Mouse (Mus musculus) embryonic facial prominence, embryonic 13.5 days (tissue): Measurements from ENCODE around the gene Stab1. TPM values are rescaled to one million over a fixed set of nuclear protein-coding genes. Genes with fewer than 3 reads are reported as not detected.
A peak's percentile ranks its signal among the peaks of the same experiment; 100 is the strongest.

ENCODE experiments used
- ATAC-seq: fragments of 200-750 bp; cut with Nextera tagmentation; 2 replicates; pipeline ENCODE4 v1.8.0; 2017; ENCODE audit warnings: low read depth; ENCODE audit not compliant: insufficient number of reproducible peaks, insufficient read depth, low FRiP score, low TSS enrichment
- H3K27ac ChIP-seq: fragments of 300-500 bp; sonication (generic); 2 replicates; pipeline ENCODE4 v1.5.1; 2015; ENCODE audit warnings: moderate library complexity, mild to moderate bottlenecking, inconsistent platforms
- H3K27me3 ChIP-seq: fragments of 300-500 bp; sonication (generic); 2 replicates; pipeline ENCODE4 v1.6.1; 2015; ENCODE audit warnings: mild to moderate bottlenecking, inconsistent platforms
- H3K36me3 ChIP-seq: fragments of 300-500 bp; sonication (generic); 2 replicates; pipeline ENCODE4 v1.6.1; 2015; ENCODE audit warnings: mild to moderate bottlenecking, inconsistent platforms
- H3K4me1 ChIP-seq: fragments of 300-500 bp; sonication (generic); 2 replicates; pipeline ENCODE4 v1.6.1; 2015; ENCODE audit warnings: inconsistent platforms
- H3K4me2 ChIP-seq: fragments of 300-500 bp; sonication (generic); 2 replicates; pipeline ENCODE4 v1.6.1; 2015; ENCODE audit warnings: moderate library complexity, mild to moderate bottlenecking, inconsistent platforms
- H3K4me3 ChIP-seq: fragments of 300-500 bp; sonication (generic); 2 replicates; pipeline ENCODE4 v1.5.1; 2015; ENCODE audit warnings: mild to moderate bottlenecking, inconsistent platforms
- H3K9ac ChIP-seq: fragments of 300-500 bp; sonication (generic); 2 replicates; pipeline ENCODE4 v1.6.1; 2015; ENCODE audit warnings: mild to moderate bottlenecking, inconsistent platforms
- H3K9me3 ChIP-seq: fragments of 300-500 bp; sonication (generic); 2 replicates; pipeline ENCODE4 v1.6.1; 2016; ENCODE audit warnings: inconsistent platforms
- WGBS: fragments of 180-500 bp; shearing (Covaris S2); methylation state at CpG from one replicate; pipeline ENCODE4 v1.1.7; 2015; ENCODE audit warnings: mixed read lengths; 5-methylcytosine and 5-hydroxymethylcytosine counted together
- polyA plus RNA-seq: library from polyadenylated mRNA; unstranded; fragments of >200 nt; fragmentation: Nextera tagmentation; extraction: Ambion mirVana; gene quantifications from 2 replicates; pipeline ENCODE4 v1.2.1, GENCODE M21; 2015

Stab1 gene
- polyA plus RNA-seq, 1 experiment from 2014 or later: 34.5 TPM

DNA sequence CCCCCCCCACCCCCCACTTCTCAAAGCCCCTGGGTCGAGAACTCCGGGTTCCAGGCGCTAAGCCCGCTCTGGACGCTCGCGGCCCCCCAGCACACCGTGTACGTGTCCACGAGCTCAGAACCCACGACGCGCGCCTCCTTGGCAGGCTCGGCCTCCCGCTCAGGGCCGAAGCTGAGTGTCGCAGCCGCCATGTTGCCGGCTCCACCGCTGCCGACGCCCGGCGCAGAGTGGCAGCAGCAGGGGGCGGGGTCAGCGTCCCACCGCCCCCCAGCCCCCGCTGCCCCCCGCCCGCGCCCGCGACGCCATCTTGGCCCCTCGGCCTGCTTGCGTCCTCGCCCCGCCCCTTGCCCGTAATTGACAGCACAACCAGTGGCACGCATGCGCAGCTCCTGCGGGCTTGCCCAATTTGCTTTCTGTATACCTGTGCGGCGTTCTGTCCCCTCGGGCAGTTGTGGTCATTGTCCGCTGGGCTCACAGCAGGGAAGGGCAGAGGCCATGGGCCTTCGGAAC is 38.1 kb upstream of the Stab1 start:
- Histone ChIP-seq H3K4me2 (peak overlapping the region; percentile 89), H3K27me3 (no peaks in the 10 kb centered on the region), H3K36me3 (peaks cover 33% of the 10 kb centered on the region), H3K4me3 (peak overlapping the region; percentile 77), H3K4me1 (peaks cover 24% of the 10 kb centered on the region), H3K27ac (peak overlapping the region; percentile 91), H3K9ac (peak overlapping the region; percentile 94), H3K9me3 (no peaks in the 10 kb centered on the region)
- WGBS: under 1% methylated on average over 43 of the region's 48 CpGs
- peak; percentile 54; the same call in 1 of the 2 replicates for ATAC-seq

DNA sequence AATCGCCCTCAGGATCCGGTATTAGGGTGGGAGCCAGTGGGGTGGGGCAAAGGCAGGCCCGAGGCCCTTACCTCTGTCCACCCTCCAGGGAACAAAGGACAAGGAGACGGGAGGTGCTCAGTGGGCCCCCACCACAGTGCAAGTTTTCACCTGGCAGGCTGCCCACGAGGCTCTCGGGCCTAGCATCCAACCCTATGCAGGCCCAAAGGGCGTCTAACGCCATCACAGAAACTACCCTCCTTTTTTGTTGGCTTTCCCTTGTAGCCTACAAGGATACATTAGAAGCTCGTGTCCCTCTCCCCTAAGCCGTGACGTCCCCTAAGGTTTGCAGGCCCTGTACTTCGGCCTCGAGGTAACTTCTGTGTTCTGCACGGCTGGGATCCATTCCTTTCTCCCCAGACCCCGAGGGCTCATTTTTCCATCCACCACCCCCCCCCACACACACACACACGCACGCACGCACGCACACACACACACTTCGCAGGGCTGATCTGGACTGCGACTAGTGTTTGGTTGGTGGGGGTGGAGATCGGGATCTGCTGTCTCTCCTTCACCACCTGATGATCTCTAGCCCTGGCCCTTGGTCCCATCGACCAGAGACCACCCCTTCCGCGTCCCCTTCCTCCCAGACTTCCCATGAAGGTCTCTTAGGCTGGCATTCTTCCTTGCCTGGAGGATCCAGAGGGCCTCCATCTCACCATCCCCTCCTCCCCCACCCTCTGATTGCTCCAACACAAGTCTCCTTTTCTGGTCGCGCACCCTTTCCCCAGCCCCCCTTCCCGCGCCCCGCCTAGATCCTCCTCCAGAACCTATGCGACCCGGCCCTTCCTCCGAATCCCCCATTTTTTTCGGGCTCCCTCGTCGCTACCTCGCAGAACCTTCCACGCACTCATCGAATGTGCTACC is 37.4 kb upstream of the Stab1 start:
- peak overlapping the region; percentile 94 for H3K9ac ChIP-seq
- under 1% methylated on average over 39 of the region's 39 CpGs for WGBS

GRCm38 (mm10) chr14:31205244-31205561 is 36.8 kb upstream of the Stab1 start:
- 14% methylated on average over 8 of the region's 8 CpGs for WGBS
- peak overlapping the region; percentile 91 for H3K27ac ChIP-seq
- H3K9me3 ChIP-seq: no peaks in the 10 kb centered on the region
- peaks cover 45% of the 10 kb centered on the region for H3K36me3 ChIP-seq
- H3K4me3 ChIP-seq: peak overlapping the region; percentile 77
- no peak for ATAC-seq
- peak overlapping the region; percentile 89 for H3K4me2 ChIP-seq
- no peaks in the 10 kb centered on the region for H3K27me3 ChIP-seq
- H3K9ac ChIP-seq: peak overlapping the region; percentile 94
- peaks cover 24% of the 10 kb centered on the region for H3K4me1 ChIP-seq

More for the DNA sequence above, 37.4 kb upstream of the Stab1 start:
- Histone ChIP-seq H3K36me3 (peaks cover 39% of the 10 kb centered on the region), H3K9me3 (no peaks in the 10 kb centered on the region), H3K4me3 (peak overlapping the region; percentile 77), H3K27me3 (no peaks in the 10 kb centered on the region), H3K4me1 (peaks cover 24% of the 10 kb centered on the region), H3K4me2 (peak overlapping the region; percentile 89), H3K27ac (peak overlapping the region; percentile 91)
- peak; percentile 49 for ATAC-seq

- peak overlapping the region; percentile 91; the same call in 1 of the 2 replicates for H3K27ac ChIP-seq
Measured at GRCm38 (mm10) chr14:31204844-31205243, 36.4 kb upstream of the Stab1 start.

GRCm38 (mm10) chr14:31200038-31200437 is 31.6 kb upstream of the Stab1 start:
- Histone ChIP-seq H3K4me2 (no peak overlapping the region), H3K9me3 (no peaks in the 10 kb centered on the region), H3K36me3 (peaks cover 85% of the 10 kb centered on the region), H3K27me3 (no peaks in the 10 kb centered on the region), H3K9ac (no peak overlapping the region), H3K4me1 (peaks cover 22% of the 10 kb centered on the region), H3K4me3 (no peak overlapping the region), H3K27ac (no peak overlapping the region)
- 86% methylated on average over 3 of the region's 3 CpGs for WGBS
- ATAC-seq: no peak

More at GRCm38 (mm10) chr14:31204844-31205243, 36.4 kb upstream of the Stab1 start:
- Histone ChIP-seq H3K9ac (peak overlapping the region; percentile 94), H3K9me3 (no peaks in the 10 kb centered on the region), H3K4me3 (peak overlapping the region; percentile 77), H3K27me3 (no peaks in the 10 kb centered on the region), H3K4me1 (peaks cover 24% of the 10 kb centered on the region), H3K4me2 (peak overlapping the region; percentile 89), H3K36me3 (peaks cover 48% of the 10 kb centered on the region)
- WGBS: 62% methylated on average over 4 of the region's 4 CpGs
- no peak for ATAC-seq

DNA sequence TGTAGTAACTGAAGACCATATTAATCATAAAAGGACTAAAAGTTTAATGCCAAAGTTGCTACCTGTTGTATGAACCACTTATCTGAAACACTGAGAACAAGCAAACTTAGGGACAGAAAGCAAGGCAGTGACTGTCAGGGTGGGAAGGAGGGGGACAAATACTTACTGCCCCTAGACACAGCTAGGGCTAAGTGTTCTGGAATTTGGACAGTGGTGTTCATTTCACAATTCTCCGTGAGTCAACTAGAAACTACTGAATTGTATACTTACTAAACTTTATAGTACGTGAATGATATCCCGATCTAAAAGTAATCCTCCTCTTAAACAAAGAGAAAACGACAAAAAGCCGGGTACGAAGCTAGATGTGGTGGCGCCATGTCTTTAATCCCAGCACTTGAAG is 31.2 kb upstream of the Stab1 start:
- Histone ChIP-seq H3K4me1 (peaks cover 17% of the 10 kb centered on the region), H3K4me3 (no peak overlapping the region), H3K4me2 (no peak overlapping the region), H3K9ac (no peak overlapping the region), H3K27ac (no peak overlapping the region), H3K9me3 (no peaks in the 10 kb centered on the region), H3K36me3 (peaks cover 86% of the 10 kb centered on the region), H3K27me3 (no peaks in the 10 kb centered on the region)
- no peak for ATAC-seq
- 92% methylated on average over 7 of the region's 7 CpGs for WGBS

- peaks cover 86% of the 10 kb centered on the region for H3K36me3 ChIP-seq
- WGBS: 70% methylated on average over 16 of the region's 16 CpGs
- H3K4me1 ChIP-seq: peaks cover 8% of the 10 kb centered on the region; the same call in 1 of the 2 replicates
- no peak overlapping the region for H3K4me2 ChIP-seq
- no peak overlapping the region for H3K4me3 ChIP-seq
- H3K27ac ChIP-seq: no peak overlapping the region
- H3K27me3 ChIP-seq: no peaks in the 10 kb centered on the region
- ATAC-seq: no peak; the same call in 1 of the 2 replicates
- no peak overlapping the region for H3K9ac ChIP-seq
- H3K9me3 ChIP-seq: no peaks in the 10 kb centered on the region
Measured at GRCm38 (mm10) chr14:31197547-31198516, 29.4 kb upstream of the Stab1 start.

GRCm38 (mm10) chr14:31195968-31196367 is 27.5 kb upstream of the Stab1 start:
- Histone ChIP-seq H3K4me2 (no peak overlapping the region), H3K36me3 (peaks cover 87% of the 10 kb centered on the region), H3K9me3 (no peaks in the 10 kb centered on the region), H3K4me1 (peaks cover 8% of the 10 kb centered on the region; the same call in 1 of the 2 replicates), H3K4me3 (no peak overlapping the region), H3K27me3 (no peaks in the 10 kb centered on the region), H3K27ac (no peak overlapping the region), H3K9ac (no peak overlapping the region)
- ATAC-seq: no peak

DNA sequence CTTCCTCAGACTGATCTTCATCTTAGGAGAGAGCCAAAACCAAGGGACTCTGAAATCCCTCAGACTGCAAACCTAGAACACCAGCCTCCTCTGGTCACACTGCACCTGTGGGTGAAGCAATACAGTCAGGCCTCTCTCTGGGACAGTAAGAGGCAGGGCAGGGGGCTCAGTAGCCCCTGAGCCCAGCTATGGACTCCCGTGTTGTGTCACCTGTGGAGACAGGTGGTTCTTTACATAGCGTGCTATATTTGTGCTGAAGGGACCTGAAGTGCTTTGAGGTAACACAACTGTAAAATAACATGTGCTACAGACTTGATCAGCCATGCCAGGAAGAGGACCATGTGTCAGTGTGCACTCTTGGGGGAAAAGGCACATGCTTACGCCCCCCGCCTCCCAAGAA is 27.1 kb upstream of the Stab1 start:
- ATAC-seq: no peak
- Histone ChIP-seq H3K36me3 (peaks cover 87% of the 10 kb centered on the region), H3K4me2 (no peak overlapping the region), H3K4me1 (peaks cover 8% of the 10 kb centered on the region; the same call in 1 of the 2 replicates), H3K27me3 (no peaks in the 10 kb centered on the region), H3K9me3 (no peaks in the 10 kb centered on the region), H3K27ac (no peak overlapping the region), H3K9ac (no peak overlapping the region), H3K4me3 (no peak overlapping the region)
- WGBS: 90% methylated on average over 4 of the region's 4 CpGs

- no peak overlapping the region for H3K27ac ChIP-seq
- peaks cover 8% of the 10 kb centered on the region; the same call in 1 of the 2 replicates for H3K4me1 ChIP-seq
- H3K4me2 ChIP-seq: no peak overlapping the region
- WGBS: 79% methylated on average over 14 of the region's 14 CpGs
- no peak for ATAC-seq
- H3K9ac ChIP-seq: no peak overlapping the region
- peaks cover 87% of the 10 kb centered on the region for H3K36me3 ChIP-seq
- no peaks in the 10 kb centered on the region for H3K27me3 ChIP-seq
- H3K9me3 ChIP-seq: no peaks in the 10 kb centered on the region
- H3K4me3 ChIP-seq: no peak overlapping the region
Measured at GRCm38 (mm10) chr14:31194891-31195513, 26.6 kb upstream of the Stab1 start.

DNA sequence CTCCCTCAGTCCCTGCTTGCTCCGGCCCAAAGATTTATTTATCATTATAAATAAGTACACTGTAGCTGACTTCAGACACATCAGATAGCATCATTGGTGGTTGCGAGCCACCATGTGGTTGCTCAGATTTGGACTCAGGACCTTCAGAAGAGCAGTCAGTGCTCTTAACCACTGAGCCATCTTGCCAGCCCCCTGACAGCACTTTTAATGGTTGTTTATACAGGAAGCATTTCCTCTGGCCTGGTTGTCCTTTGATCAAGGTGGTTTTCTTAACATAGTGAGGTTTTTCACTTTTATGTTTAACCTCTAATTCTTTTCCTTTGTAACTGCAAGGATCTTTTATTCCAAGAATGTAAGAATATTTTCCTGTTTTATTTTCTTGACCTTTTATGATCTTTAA is 26.0 kb upstream of the Stab1 start:
- no peaks in the 10 kb centered on the region for H3K9me3 ChIP-seq
- no peak for ATAC-seq
- no peak overlapping the region for H3K27ac ChIP-seq
- H3K36me3 ChIP-seq: peaks cover 87% of the 10 kb centered on the region
- H3K4me2 ChIP-seq: no peak overlapping the region
- no peaks in the 10 kb centered on the region for H3K27me3 ChIP-seq
- H3K4me1 ChIP-seq: peaks cover 8% of the 10 kb centered on the region; the same call in 1 of the 2 replicates
- 96% methylated on average over 2 of the region's 2 CpGs for WGBS
- no peak overlapping the region for H3K4me3 ChIP-seq
- no peak overlapping the region for H3K9ac ChIP-seq
